Mouse (Mus musculus) cortical plate, adult 2 months (tissue): ENCODE results near the gene Fam193a.

ENCODE experiments used
- CTCF ChIP-seq: fragments of 200-500 bp; IDR thresholded peaks from 2 replicates; pipeline ENCODE4 v1.5.1; 2011; ENCODE audit warnings: mild to moderate bottlenecking, control low read depth, low read length; ENCODE audit not compliant: insufficient read depth; ENCODE audit errors: extremely low read depth
- POLR2A ChIP-seq: fragments of 200-500 bp; IDR thresholded peaks from 2 replicates; pipeline ENCODE4 v1.6.1; 2011; ENCODE audit warnings: mild to moderate bottlenecking, low read length, control low read depth; ENCODE audit not compliant: insufficient read depth; ENCODE audit errors: extremely low read depth

DNA sequence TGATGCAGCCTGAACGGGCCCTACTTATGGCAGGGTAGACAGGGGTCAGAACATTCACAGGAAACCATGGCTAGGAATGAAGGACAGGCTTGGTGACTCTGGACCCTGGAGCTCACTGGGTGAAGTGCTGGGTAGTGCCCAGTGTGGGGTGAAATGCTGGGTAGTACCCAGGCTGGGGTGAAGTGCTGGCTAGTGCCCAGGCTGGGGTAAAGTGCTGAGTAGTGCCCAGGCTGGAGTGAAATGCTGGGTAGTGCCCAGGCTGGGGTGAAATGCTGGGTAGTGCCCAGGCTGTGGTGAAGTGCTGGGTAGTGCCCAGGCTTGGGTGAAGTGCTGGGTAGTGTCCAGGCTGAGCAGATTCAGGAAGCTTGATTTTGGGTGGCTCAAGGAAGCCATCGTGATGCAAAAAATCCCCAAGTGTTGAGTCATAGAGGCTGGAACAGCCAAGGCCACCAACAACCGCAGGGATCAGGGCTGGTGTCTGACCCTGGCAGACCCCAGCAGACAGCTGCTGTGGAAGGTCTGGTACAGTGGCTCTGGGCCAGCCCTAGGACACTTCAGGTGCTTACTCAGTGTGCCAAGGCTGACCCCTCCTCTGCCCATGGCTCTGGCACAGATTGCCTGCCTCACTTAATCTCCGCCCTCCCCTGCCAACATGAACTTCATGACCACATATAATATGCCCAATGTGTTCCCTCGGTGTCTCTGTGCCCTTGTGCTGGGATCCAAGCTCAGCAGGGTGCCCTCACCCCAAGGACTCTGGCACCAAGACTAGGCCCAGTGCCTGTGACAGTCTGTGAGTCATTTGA, 165.2 kb downstream of the Fam193a start:
- TF ChIP-seq CTCF = no peak
- no peak for TF ChIP-seq POLR2A
